Mouse (Mus musculus) neural tube, embryonic 12.5 days (tissue): ENCODE data around the gene Afdn. TPM values are rescaled to one million over a fixed set of nuclear protein-coding genes. Genes with fewer than 3 reads are reported as not detected.
"Not testable (repeated sequence)": the region's sequence is repeated elsewhere in the genome, so short reads cannot be mapped to it uniquely, and the experiment has no call there.

Source experiments
- ATAC-seq: fragments of 200-750 bp; cut with Nextera tagmentation; 2 replicates; pipeline ENCODE4 v1.8.0; 2017; ENCODE audit warnings: low read depth, mild to moderate bottlenecking, moderate TSS enrichment, moderate library complexity; ENCODE audit not compliant: low FRiP score
- H3K27ac ChIP-seq: fragments of 300-500 bp; sonication (generic); 2 replicates; pipeline ENCODE4 v1.5.1; 2016
- H3K27me3 ChIP-seq: fragments of 300-500 bp; sonication (generic); replicated peaks from 2 replicates; pipeline ENCODE4 v1.6.1; 2016; ENCODE audit warnings: mild to moderate bottlenecking
- H3K36me3 ChIP-seq: fragments of 300-500 bp; sonication (generic); 2 replicates; pipeline ENCODE4 v1.6.1; 2016; ENCODE audit warnings: mild to moderate bottlenecking
- H3K4me1 ChIP-seq: fragments of 300-500 bp; sonication (generic); 2 replicates; pipeline ENCODE4 v1.6.1; 2016
- H3K4me2 ChIP-seq: fragments of 300-500 bp; sonication (generic); replicated peaks from 2 replicates; pipeline ENCODE4 v1.6.1; 2016; ENCODE audit warnings: mild to moderate bottlenecking
- H3K4me3 ChIP-seq: fragments of 300-500 bp; sonication (generic); 2 replicates; pipeline ENCODE4 v1.5.1; 2016
- H3K9ac ChIP-seq: fragments of 300-500 bp; sonication (generic); 2 replicates; pipeline ENCODE4 v1.6.1; 2016; ENCODE audit warnings: mild to moderate bottlenecking
- H3K9me3 ChIP-seq: fragments of 300-500 bp; sonication (generic); 2 replicates; pipeline ENCODE4 v1.6.1; 2016; ENCODE audit warnings: mild to moderate bottlenecking
- WGBS: fragments of 180-500 bp; shearing (Covaris S2); methylation state at CpG from one replicate; pipeline ENCODE4 v1.1.7; 2016; 5-methylcytosine and 5-hydroxymethylcytosine counted together
- polyA plus RNA-seq: library from polyadenylated mRNA; unstranded; fragments of >200 nt; fragmentation: Nextera tagmentation; extraction: Ambion mirVana; gene quantifications from 2 replicates; pipeline ENCODE4 v1.2.1, GENCODE M21; 2016

Afdn gene
- polyA plus RNA-seq, 1 experiment from 2014 or later, result 151 TPM

GRCm38 (mm10) chr17:13759156-13759852 lies 1.0 kb upstream of the Afdn start:
- Histone ChIP-seq H3K4me1 (peaks cover 21% of the 10 kb centered on the region), H3K4me2 (peak overlapping the region; percentile 64), H3K9ac (peak overlapping the region; percentile 93), H3K27me3 (no peaks in the 10 kb centered on the region), H3K4me3 (peak overlapping the region; percentile 99), H3K9me3 (no peaks in the 10 kb centered on the region), H3K27ac (peak overlapping the region; percentile 97), H3K36me3 (no peaks in the 10 kb centered on the region)
- 6% methylated on average over 13 of the region's 13 CpGs for WGBS
- ATAC-seq, result peak; percentile 45

- Histone ChIP-seq H3K4me3 (peak overlapping the region; percentile 99), H3K4me1 (peaks cover 21% of the 10 kb centered on the region), H3K9me3 (no peaks in the 10 kb centered on the region), H3K27me3 (no peaks in the 10 kb centered on the region), H3K9ac (peak overlapping the region; percentile 91), H3K36me3 (no peaks in the 10 kb centered on the region), H3K27ac (peak overlapping the region; percentile 82), H3K4me2 (peak overlapping the region; percentile 99)
- peak; percentile 55 for ATAC-seq
- under 1% methylated on average over 42 of the region's 72 CpGs for WGBS
These were observed 388 bp downstream of the Afdn start for GRCm38 (mm10) chr17:13760675-13761178.

- Histone ChIP-seq H3K4me3 (peak within 1 kb of the TSS; percentile 99), H3K27ac (peak within 1 kb of the TSS; percentile 82), H3K9me3 (no peaks in the 10 kb centered on the region), H3K36me3 (no peaks in the 10 kb centered on the region), H3K27me3 (no peaks in the 10 kb centered on the region), H3K9ac (peak within 1 kb of the TSS; percentile 91), H3K4me1 (peaks cover 21% of the 10 kb centered on the region), H3K4me2 (peak within 1 kb of the TSS; percentile 99)
- ATAC-seq, result peak; percentile 41
- WGBS, result under 1% methylated on average over 72 of the region's 74 CpGs
These were observed 1.0 kb downstream of the Afdn start, which contains the start of gene Tcte2 for GRCm38 (mm10) chr17:13761179-13761913. Gene Tcte2, minus strand, starts transcription at chr17:13761825.

GRCm38 (mm10) chr17:13763819-13764218 lies 3.5 kb downstream of the Afdn start:
- Histone ChIP-seq H3K9me3 (no peaks in the 10 kb centered on the region), H3K4me3 (no peak overlapping the region), H3K9ac (no peak overlapping the region), H3K4me1 (peaks cover 13% of the 10 kb centered on the region), H3K36me3 (no peaks in the 10 kb centered on the region), H3K27ac (no peak overlapping the region), H3K4me2 (no peak overlapping the region), H3K27me3 (no peaks in the 10 kb centered on the region)
- WGBS, result 87% methylated on average over 1 of the region's 1 CpGs
- ATAC-seq, result no peak

GRCm38 (mm10) chr17:13764911-13765310 lies 4.6 kb downstream of the Afdn start:
- not testable (repeated sequence) for H3K27ac ChIP-seq, H3K27me3 ChIP-seq, H3K4me2 ChIP-seq, H3K9me3 ChIP-seq, H3K9ac ChIP-seq, ATAC-seq, H3K36me3 ChIP-seq, H3K4me3 ChIP-seq
- WGBS, result 95% methylated on average over 2 of the region's 2 CpGs
- H3K4me1 ChIP-seq, result peaks cover 10% of the 10 kb centered on the region

GRCm38 (mm10) chr17:13768531-13768930 lies 8.2 kb downstream of the Afdn start:
- Histone ChIP-seq H3K4me3 (no peak overlapping the region), H3K4me1 (no peaks in the 10 kb centered on the region), H3K27me3 (no peaks in the 10 kb centered on the region), H3K4me2 (no peak overlapping the region), H3K36me3 (no peaks in the 10 kb centered on the region), H3K27ac (no peak overlapping the region), H3K9me3 (no peaks in the 10 kb centered on the region), H3K9ac (no peak overlapping the region)
- 100% methylated on average over 1 of the region's 1 CpGs for WGBS
- no peak for ATAC-seq

GRCm38 (mm10) chr17:13769256-13769655 lies 8.9 kb downstream of the Afdn start:
- Histone ChIP-seq H3K9ac (no peak overlapping the region), H3K9me3 (no peaks in the 10 kb centered on the region), H3K27ac (no peak overlapping the region), H3K36me3 (no peaks in the 10 kb centered on the region), H3K4me3 (no peak overlapping the region), H3K4me2 (no peak overlapping the region), H3K27me3 (no peaks in the 10 kb centered on the region), H3K4me1 (no peaks in the 10 kb centered on the region)
- WGBS, result 92% methylated on average over 3 of the region's 3 CpGs
- ATAC-seq, result no peak

GRCm38 (mm10) chr17:13777676-13778075 lies 17.3 kb downstream of the Afdn start:
- H3K27ac ChIP-seq, result no peak overlapping the region
- H3K4me3 ChIP-seq, result no peak overlapping the region
- no peak overlapping the region for H3K9ac ChIP-seq
- H3K9me3 ChIP-seq, result no peaks in the 10 kb centered on the region
- H3K27me3 ChIP-seq, result no peaks in the 10 kb centered on the region
- WGBS, result 84% methylated on average over 2 of the region's 2 CpGs
- H3K36me3 ChIP-seq, result no peaks in the 10 kb centered on the region
- H3K4me2 ChIP-seq, result no peak overlapping the region
- H3K4me1 ChIP-seq, result no peaks in the 10 kb centered on the region
- ATAC-seq, result no peak

- no peaks in the 10 kb centered on the region for H3K36me3 ChIP-seq
- H3K9ac ChIP-seq, result no peak overlapping the region
- H3K9me3 ChIP-seq, result no peaks in the 10 kb centered on the region
- 95% methylated on average over 1 of the region's 1 CpGs for WGBS
- no peak for ATAC-seq
- no peaks in the 10 kb centered on the region for H3K4me1 ChIP-seq
- H3K27me3 ChIP-seq, result no peaks in the 10 kb centered on the region
- H3K4me2 ChIP-seq, result no peak overlapping the region
- H3K4me3 ChIP-seq, result no peak overlapping the region
- H3K27ac ChIP-seq, result no peak overlapping the region; the same call in 1 of the 2 replicates
These were observed 18.5 kb downstream of the Afdn start for GRCm38 (mm10) chr17:13778865-13779264.

- Histone ChIP-seq H3K9me3 (no peaks in the 10 kb centered on the region), H3K9ac (no peak overlapping the region), H3K36me3 (no peaks in the 10 kb centered on the region), H3K4me2 (no peak overlapping the region), H3K27me3 (no peaks in the 10 kb centered on the region), H3K4me3 (no peak overlapping the region), H3K27ac (no peak overlapping the region), H3K4me1 (no peaks in the 10 kb centered on the region)
- WGBS, result 88% methylated on average over 5 of the region's 5 CpGs
- ATAC-seq, result no peak
These were observed 21.6 kb downstream of the Afdn start for GRCm38 (mm10) chr17:13781948-13782347.

- no peaks in the 10 kb centered on the region for H3K4me1 ChIP-seq
- H3K36me3 ChIP-seq, result no peaks in the 10 kb centered on the region
- no peaks in the 10 kb centered on the region for H3K27me3 ChIP-seq
- no peak overlapping the region for H3K4me2 ChIP-seq
- no peak overlapping the region for H3K9ac ChIP-seq
- ATAC-seq, result no peak
- no peak overlapping the region for H3K4me3 ChIP-seq
- no peak overlapping the region for H3K27ac ChIP-seq
- 82% methylated on average over 1 of the region's 1 CpGs for WGBS
- H3K9me3 ChIP-seq, result no peaks in the 10 kb centered on the region
These were observed 23.1 kb downstream of the Afdn start for GRCm38 (mm10) chr17:13783469-13783868.

- H3K4me3 ChIP-seq, H3K4me1 ChIP-seq, H3K27ac ChIP-seq, H3K36me3 ChIP-seq, H3K9me3 ChIP-seq, H3K9ac ChIP-seq, H3K27me3 ChIP-seq, H3K4me2 ChIP-seq, ATAC-seq: not testable (repeated sequence)
- 94% methylated on average over 2 of the region's 2 CpGs for WGBS
These were observed 29.7 kb downstream of the Afdn start for GRCm38 (mm10) chr17:13790033-13790432.
